Comparison of ENCODE assay signal across 29 mouse cellular contexts in genomic region chr11:113117179-113117898, GRCm38 (mm10).
A peak's percentile ranks its signal among the peaks of the same experiment; 100 is the strongest.
DNase-seq lines count a peak whose midpoint lies in the region; ATAC-seq and TF ChIP-seq lines count a peak whose summit lies in the region.
"Had no signal": no experiment of that assay in that cellular context is flagged by ENCODE, and none has a peak within 500 bp of the region (broad histone marks: within the 10 kb centered on the region; RNA-seq: fewer than 3 reads in every experiment).

No protein-coding gene starts in this region.

- TF ChIP-seq POLR2A in CH12.LX (IDR thresholded peaks at IDR 0.05; ENCODE audit: low read depth, low read length), result no peak
- TF ChIP-seq POLR2A in heart, adult 2 months (IDR thresholded peaks at IDR 0.05; ENCODE audit: insufficient read depth, low read depth, low read length), result no peak

- H3K36me3 ChIP-seq in CH12.LX (replicated peaks in 1 of 2; ENCODE audit: control insufficient read depth in 1 of 2, insufficient read depth in 1 of 2, low read length in 1 of 2), result peaks cover 0 to 18% of the 10 kb centered on the region in 2 experiments
- H3K36me3 ChIP-seq in intestine, embryonic 16.5 days (ENCODE audit: control insufficient read depth, insufficient read depth, low read length), result no peaks in the 10 kb centered on the region
- H3K36me3 ChIP-seq in heart, adult 2 months (ENCODE audit: control insufficient read depth, insufficient read depth, low read length), result no peaks in the 10 kb centered on the region
- no peaks in the 10 kb centered on the region for H3K36me3 ChIP-seq in forebrain, embryonic 13.5 days (ENCODE audit: poor library complexity, severe bottlenecking)
- H3K36me3 ChIP-seq: heart, embryonic 13.5 days; hindbrain, embryonic 15.5 days had no signal

- H3K27ac ChIP-seq in CH12.LX (ENCODE audit: insufficient read depth, low read depth), result no peak overlapping the region
- no peak overlapping the region for H3K27ac ChIP-seq in intestine, embryonic 16.5 days (ENCODE audit: low read length)
- H3K27ac ChIP-seq in heart, adult 2 months, result no peak overlapping the region
- no peak overlapping the region for H3K27ac ChIP-seq in forebrain, embryonic 13.5 days
- H3K27ac ChIP-seq: forebrain, embryonic 15.5 days; heart, embryonic 13.5 days; hindbrain, embryonic 15.5 days; kidney, postnatal 0 days; left cerebral cortex, adult 2 months; liver, embryonic 14.5 days; neural tube, embryonic 12.5 days had no signal

- H3K27me3 ChIP-seq in CH12.LX (replicated peaks), result no peaks in the 10 kb centered on the region
- H3K27me3 ChIP-seq in intestine, embryonic 16.5 days (replicated peaks; ENCODE audit: control insufficient read depth, insufficient read depth, low read length), result no peaks in the 10 kb centered on the region
- H3K27me3 ChIP-seq in heart, adult 2 months (ENCODE audit: control insufficient read depth, insufficient read depth, low read length), result no peaks in the 10 kb centered on the region
- H3K27me3 ChIP-seq in forebrain, embryonic 13.5 days, result no peaks in the 10 kb centered on the region
- H3K27me3 ChIP-seq: forebrain, embryonic 15.5 days; heart, embryonic 13.5 days; hindbrain, embryonic 15.5 days; neural tube, embryonic 12.5 days had no signal

- H3K4me1 ChIP-seq in CH12.LX (ENCODE audit: control insufficient read depth in 1 of 2, insufficient read depth in 2 of 2), result peaks cover 0 to 8% of the 10 kb centered on the region in 2 experiments; a peak in 1 of 4 replicates
- H3K4me1 ChIP-seq in intestine, embryonic 16.5 days (ENCODE audit: control insufficient read depth, insufficient read depth, low read length), result peaks cover 19% of the 10 kb centered on the region
- no peaks in the 10 kb centered on the region for H3K4me1 ChIP-seq in heart, adult 2 months (ENCODE audit: control insufficient read depth, insufficient read depth, low read length)
- H3K4me1 ChIP-seq in forebrain, embryonic 13.5 days, result peaks cover 42% of the 10 kb centered on the region

- no peak overlapping the region for H3K4me3 ChIP-seq in CH12.LX (replicated peaks in 1 of 3; ENCODE audit: low read depth in 2 of 3, low read length in 2 of 3, poor library complexity in 1 of 3)
- H3K4me3 ChIP-seq in intestine, embryonic 16.5 days (ENCODE audit: low read length), result no peak overlapping the region
- no peak overlapping the region for H3K4me3 ChIP-seq in heart, adult 2 months
- no peak overlapping the region for H3K4me3 ChIP-seq in forebrain, embryonic 13.5 days
- H3K4me3 ChIP-seq: forebrain, embryonic 15.5 days; heart, embryonic 13.5 days; hindbrain, embryonic 15.5 days; left cerebral cortex, adult 2 months; myocyte; neural tube, embryonic 12.5 days had no signal

- dilution Hi-C loops in CH12.LX (cut with MboI; ENCODE audit: extremely low pct_ligation_motif_present, extremely low pct_unique_long_range_greater_than_20kb, low sequenced_read_pairs), result no loop called here

- no peak for TF ChIP-seq RAD21 in CH12.LX (IDR thresholded peaks at IDR 0.05; ENCODE audit: low read depth, low read length)

- ATAC-seq in intestine, embryonic 16.5 days, result peak; percentile 41
- ATAC-seq in forebrain, embryonic 13.5 days, result no peak
- ATAC-seq: forebrain, embryonic 15.5 days had no signal

- H3K79me2 ChIP-seq in CH12.LX (replicated peaks; ENCODE audit: control insufficient read depth, extremely low read depth, insufficient read depth, poor library complexity, severe bottlenecking), result no peaks in the 10 kb centered on the region
- H3K79me2 ChIP-seq in heart, adult 2 months (replicated peaks; ENCODE audit: control insufficient read depth, insufficient read depth, low read length), result no peaks in the 10 kb centered on the region; the same call in 1 of the 2 replicates

- in situ Hi-C loops in CH12.LX (cut with MboI; ENCODE audit: low pct_ligation_motif_present, low pct_unique_long_range_greater_than_20kb, low sequenced_read_pairs), result no loop called here

- no peak overlapping the region for H3K4me2 ChIP-seq in CH12.LX (ENCODE audit: insufficient read depth, low read depth, poor library complexity, severe bottlenecking)
- no peak overlapping the region for H3K4me2 ChIP-seq in intestine, embryonic 16.5 days (ENCODE audit: low read depth, low read length)
- H3K4me2 ChIP-seq in forebrain, embryonic 13.5 days, result no peak overlapping the region
- H3K4me2 ChIP-seq: forebrain, embryonic 15.5 days; heart, embryonic 13.5 days; hindbrain, embryonic 15.5 days; midbrain, embryonic 11.5 days; neural tube, embryonic 12.5 days had no signal

- WGBS in intestine, embryonic 16.5 days, result 55% methylated on average over 9 of the region's 9 CpGs
- WGBS in heart, adult 2 months, result 79% methylated on average over 9 of the region's 9 CpGs
- 83% methylated on average over 9 of the region's 9 CpGs for WGBS in forebrain, embryonic 13.5 days

- TF ChIP-seq EP300 in CH12.LX (IDR thresholded peaks at IDR 0.05; ENCODE audit: low read length), result no peak
- no peak for TF ChIP-seq EP300 in heart, adult 2 months (IDR thresholded peaks at IDR 0.05; ENCODE audit: insufficient read depth, low read depth, low read length)

- H3K9me3 ChIP-seq in CH12.LX (replicated peaks; ENCODE audit: low read length), result no peaks in the 10 kb centered on the region
- no peaks in the 10 kb centered on the region for H3K9me3 ChIP-seq in intestine, embryonic 16.5 days (ENCODE audit: control insufficient read depth, low read length)
- H3K9me3 ChIP-seq in forebrain, embryonic 13.5 days (replicated peaks), result no peaks in the 10 kb centered on the region; the same call in 1 of the 2 replicates
- H3K9me3 ChIP-seq: forebrain, embryonic 15.5 days; heart, embryonic 13.5 days; hindbrain, embryonic 15.5 days; neural tube, embryonic 12.5 days had no signal

- DNase-seq in kidney, adult 9 months, result peak; percentile 30
- no peak for DNase-seq in kidney, adult 11 months
- DNase-seq in CH12.LX (ENCODE audit: extremely low read depth), result no peak
- peak; percentile 49 for DNase-seq in Muller cell, postnatal 12 days (ENCODE audit: inconsistent ontology term)
- DNase-seq in heart, adult 2 months, result no peak
- DNase-seq: adrenal gland, adult 2 months; adrenal gland, postnatal 36 days; cerebellum, adult 8-10 months; cerebellum, postnatal 25 days; heart, postnatal 10 days; kidney, postnatal 4 days; layer of hippocampus, adult 9-11 months; left cerebral cortex, postnatal 4 days; lung, adult 2 months; lung, postnatal 14 days; right cerebral cortex, adult 18-20 months; spleen, adult 18-20 months; thymus, postnatal 25 days had no signal

- intact Hi-C loops in heart, adult 2 months (cut with DNase I), result no loop called here

- no peak for TF ChIP-seq CTCF in CH12.LX (conservative IDR thresholded peaks at IDR 0.05 in 1 of 2, IDR thresholded peaks at IDR 0.05 in 1 of 2; ENCODE audit: low read depth in 2 of 2, low read length in 2 of 2)
- TF ChIP-seq CTCF in heart, adult 2 months (IDR thresholded peaks at IDR 0.05), result no peak

- H3K9ac ChIP-seq in CH12.LX (ENCODE audit: insufficient read depth, low read depth), result no peak overlapping the region
- no peak overlapping the region for H3K9ac ChIP-seq in intestine, embryonic 16.5 days (ENCODE audit: low read depth, low read length)
- no peak overlapping the region for H3K9ac ChIP-seq in heart, adult 2 months (ENCODE audit: low read depth, low read length)
- H3K9ac ChIP-seq in forebrain, embryonic 13.5 days, result no peak overlapping the region
- H3K9ac ChIP-seq: forebrain, embryonic 15.5 days; heart, embryonic 13.5 days; hindbrain, embryonic 15.5 days; liver, embryonic 14.5 days; neural tube, embryonic 12.5 days had no signal

TF ChIP-seq in CH12.LX, 34 proteins besides CTCF, POLR2A, EP300 and RAD21:
- TF ChIP-seq MAFK (IDR thresholded peaks at IDR 0.05; ENCODE audit: insufficient replicate concordance, low read length), result 0 out of 2 replicates have a peak, but pooled peaks have one; percentile 13
- TF ChIP-seq E2F4 (IDR thresholded peaks at IDR 0.05; ENCODE audit: insufficient replicate concordance, low read depth, low read length), result no peak

Comparison
In these comparisons a context has a peak if more than half of its experiments do, and no peak if none do; other contexts are left out.
1. DNase-seq: peak in kidney, adult 9 months (single experiment) and Muller cell, postnatal 12 days (single experiment); none in kidney, adult 11 months (single experiment), CH12.LX (single experiment) and heart, adult 2 months (0 of 2).